Mouse (Mus musculus): ENCODE data around the gene Slc9a9. TPM values are rescaled to one million over a fixed set of nuclear protein-coding genes. Genes with fewer than 3 reads are reported as not detected.

The Slc9a9 gene
- polyA plus RNA-seq, 1 experiment from 2014 or later, result 8.6 TPM

- no peak overlapping the region for H3K9ac ChIP-seq
- H3K27ac ChIP-seq, result no peak overlapping the region
- no peak for ATAC-seq (ENCODE audit: low FRiP score, low read depth)
- H3K4me2 ChIP-seq (replicated peaks), result no peak overlapping the region
- 84% methylated on average over 3 of the region's 3 CpGs for WGBS
- no peak overlapping the region for H3K4me3 ChIP-seq
- no peaks in the 10 kb centered on the region for H3K4me1 ChIP-seq
- no peaks in the 10 kb centered on the region for H3K27me3 ChIP-seq (replicated peaks)
- H3K36me3 ChIP-seq, result no peaks in the 10 kb centered on the region
- no peaks in the 10 kb centered on the region for H3K9me3 ChIP-seq
Observed at GRCm38 (mm10) chr9:95034140-95034970, 364.6 kb downstream of the Slc9a9 start.

GRCm38 (mm10) chr9:95036209-95036608 lies 366.5 kb downstream of the Slc9a9 start:
- Histone ChIP-seq H3K9me3 (no peaks in the 10 kb centered on the region), H3K27me3 (replicated peaks) (no peaks in the 10 kb centered on the region), H3K4me2 (replicated peaks) (no peak overlapping the region), H3K36me3 (no peaks in the 10 kb centered on the region), H3K4me1 (no peaks in the 10 kb centered on the region), H3K27ac (no peak overlapping the region), H3K9ac (no peak overlapping the region), H3K4me3 (no peak overlapping the region)
- ATAC-seq (ENCODE audit: low FRiP score, low read depth), result no peak

- no peak overlapping the region for H3K27ac ChIP-seq
- WGBS, result 60% methylated on average over 1 of the region's 1 CpGs
- H3K36me3 ChIP-seq, result no peaks in the 10 kb centered on the region
Observed at GRCm38 (mm10) chr9:95042420-95042819, 372.7 kb downstream of the Slc9a9 start.

GRCm38 (mm10) chr9:95052160-95052559 lies 382.5 kb downstream of the Slc9a9 start:
- no peak overlapping the region for H3K4me2 ChIP-seq (replicated peaks)
- H3K9me3 ChIP-seq, result no peaks in the 10 kb centered on the region
- no peaks in the 10 kb centered on the region for H3K4me1 ChIP-seq
- 59% methylated on average over 9 of the region's 9 CpGs for WGBS
- no peaks in the 10 kb centered on the region for H3K36me3 ChIP-seq
- no peak for ATAC-seq (ENCODE audit: low FRiP score, low read depth)
- no peaks in the 10 kb centered on the region for H3K27me3 ChIP-seq (replicated peaks)
- H3K4me3 ChIP-seq, result no peak overlapping the region
- H3K27ac ChIP-seq, result no peak overlapping the region
- H3K9ac ChIP-seq, result no peak overlapping the region

More at GRCm38 (mm10) chr9:95042420-95042819, 372.7 kb downstream of the Slc9a9 start:
- Histone ChIP-seq H3K4me2 (replicated peaks) (no peak overlapping the region), H3K9me3 (no peaks in the 10 kb centered on the region), H3K4me1 (no peaks in the 10 kb centered on the region), H3K27me3 (replicated peaks) (no peaks in the 10 kb centered on the region), H3K9ac (no peak overlapping the region), H3K4me3 (no peak overlapping the region)
- no peak for ATAC-seq (ENCODE audit: low FRiP score, low read depth)

- H3K36me3 ChIP-seq, result no peaks in the 10 kb centered on the region
- no peaks in the 10 kb centered on the region for H3K4me1 ChIP-seq
- H3K9me3 ChIP-seq, result no peaks in the 10 kb centered on the region
- 86% methylated on average over 5 of the region's 5 CpGs for WGBS
- no peak for ATAC-seq (ENCODE audit: low FRiP score, low read depth)
- H3K4me2 ChIP-seq (replicated peaks), result no peak overlapping the region
- H3K27me3 ChIP-seq (replicated peaks), result no peaks in the 10 kb centered on the region
- no peak overlapping the region for H3K4me3 ChIP-seq
- no peak overlapping the region for H3K9ac ChIP-seq
- no peak overlapping the region for H3K27ac ChIP-seq
Observed at GRCm38 (mm10) chr9:95053183-95053582, 383.5 kb downstream of the Slc9a9 start.

GRCm38 (mm10) chr9:95055843-95056242 lies 386.1 kb downstream of the Slc9a9 start:
- no peak for ATAC-seq (ENCODE audit: low FRiP score, low read depth)
- H3K27me3 ChIP-seq (replicated peaks), result no peaks in the 10 kb centered on the region

GRCm38 (mm10) chr9:95060702-95061101 lies 391.0 kb downstream of the Slc9a9 start:
- Histone ChIP-seq H3K9ac (no peak overlapping the region), H3K4me1 (no peaks in the 10 kb centered on the region), H3K4me2 (replicated peaks) (no peak overlapping the region), H3K36me3 (no peaks in the 10 kb centered on the region), H3K9me3 (no peaks in the 10 kb centered on the region), H3K4me3 (no peak overlapping the region), H3K27me3 (replicated peaks) (no peaks in the 10 kb centered on the region), H3K27ac (no peak overlapping the region)
- ATAC-seq (ENCODE audit: low FRiP score, low read depth), result no peak
- WGBS, result 87% methylated on average over 4 of the region's 4 CpGs

More at GRCm38 (mm10) chr9:95055843-95056242, 386.1 kb downstream of the Slc9a9 start:
- H3K36me3 ChIP-seq, result no peaks in the 10 kb centered on the region
- H3K27ac ChIP-seq, result no peak overlapping the region
- H3K4me2 ChIP-seq (replicated peaks), result no peak overlapping the region
- no peaks in the 10 kb centered on the region for H3K9me3 ChIP-seq
- 86% methylated on average over 4 of the region's 4 CpGs for WGBS
- no peak overlapping the region for H3K4me3 ChIP-seq
- no peaks in the 10 kb centered on the region for H3K4me1 ChIP-seq
- H3K9ac ChIP-seq, result no peak overlapping the region

GRCm38 (mm10) chr9:95067037-95067436 lies 397.3 kb downstream of the Slc9a9 start:
- ATAC-seq (ENCODE audit: low FRiP score, low read depth), result no peak
- Histone ChIP-seq H3K4me3 (no peak overlapping the region), H3K4me1 (no peaks in the 10 kb centered on the region), H3K9ac (no peak overlapping the region), H3K27me3 (replicated peaks) (no peaks in the 10 kb centered on the region), H3K27ac (no peak overlapping the region), H3K4me2 (replicated peaks) (no peak overlapping the region), H3K36me3 (no peaks in the 10 kb centered on the region), H3K9me3 (0 out of 2 replicates have a peak, but pooled peaks cover 7% of the 10 kb centered on the region)
- 76% methylated on average over 3 of the region's 3 CpGs for WGBS

GRCm38 (mm10) chr9:95068466-95068865 lies 398.8 kb downstream of the Slc9a9 start:
- Histone ChIP-seq H3K27ac (no peak overlapping the region), H3K9ac (no peak overlapping the region), H3K27me3 (replicated peaks) (no peaks in the 10 kb centered on the region), H3K9me3 (0 out of 2 replicates have a peak, but pooled peaks cover 7% of the 10 kb centered on the region), H3K4me2 (replicated peaks) (no peak overlapping the region), H3K4me1 (peaks cover 4% of the 10 kb centered on the region; the same call in 1 of the 2 replicates), H3K4me3 (no peak overlapping the region), H3K36me3 (no peaks in the 10 kb centered on the region)
- no peak for ATAC-seq (ENCODE audit: low FRiP score, low read depth)
- WGBS, result 93% methylated on average over 2 of the region's 2 CpGs

GRCm38 (mm10) chr9:95070832-95071519 lies 401.3 kb downstream of the Slc9a9 start:
- WGBS, result 67% methylated on average over 13 of the region's 13 CpGs
- no peak for ATAC-seq (ENCODE audit: low FRiP score, low read depth)
- Histone ChIP-seq H3K27ac (no peak overlapping the region), H3K4me2 (replicated peaks) (no peak overlapping the region), H3K4me3 (no peak overlapping the region), H3K36me3 (no peaks in the 10 kb centered on the region), H3K9ac (no peak overlapping the region), H3K9me3 (0 out of 2 replicates have a peak, but pooled peaks cover 7% of the 10 kb centered on the region), H3K4me1 (peaks cover 10% of the 10 kb centered on the region), H3K27me3 (replicated peaks) (no peaks in the 10 kb centered on the region)

- Histone ChIP-seq H3K27ac (no peak overlapping the region), H3K27me3 (replicated peaks) (no peaks in the 10 kb centered on the region), H3K4me3 (no peak overlapping the region), H3K4me2 (replicated peaks) (no peak overlapping the region), H3K36me3 (no peaks in the 10 kb centered on the region), H3K4me1 (peaks cover 10% of the 10 kb centered on the region), H3K9ac (no peak overlapping the region), H3K9me3 (0 out of 2 replicates have a peak, but pooled peaks cover 7% of the 10 kb centered on the region)
- 84% methylated on average over 14 of the region's 14 CpGs for WGBS
- no peak for ATAC-seq (ENCODE audit: low FRiP score, low read depth)
Observed at GRCm38 (mm10) chr9:95072450-95072955, 402.8 kb downstream of the Slc9a9 start.

GRCm38 (mm10) chr9:95073691-95074090 lies 404.0 kb downstream of the Slc9a9 start:
- Histone ChIP-seq H3K4me3 (no peak overlapping the region), H3K27ac (no peak overlapping the region), H3K9me3 (0 out of 2 replicates have a peak, but pooled peaks cover 3% of the 10 kb centered on the region), H3K4me1 (peaks cover 10% of the 10 kb centered on the region), H3K27me3 (replicated peaks) (no peaks in the 10 kb centered on the region), H3K9ac (no peak overlapping the region), H3K36me3 (no peaks in the 10 kb centered on the region), H3K4me2 (replicated peaks) (no peak overlapping the region)
- 11% methylated on average over 8 of the region's 8 CpGs for WGBS
- no peak for ATAC-seq (ENCODE audit: low FRiP score, low read depth)
